Comparison of ENCODE assay signal across 39 mouse cellular contexts in genomic region chr15:80545430-80545829, GRCm38 (mm10). TPM values are rescaled to one million over a fixed set of nuclear protein-coding genes. Genes with fewer than 3 reads are reported as not detected.
"Had no signal": no experiment of that assay in that cellular context is flagged by ENCODE, and none has a peak within 500 bp of the region (broad histone marks: within the 10 kb centered on the region; RNA-seq: fewer than 3 reads in every experiment).

No protein-coding gene starts in this region.

- DNase-seq: gastrocnemius, postnatal 14 days; gastrocnemius, postnatal 36 days; heart, adult 18-20 months; heart, postnatal 10 days; kidney, adult 18-20 months; kidney, adult 8-10 months; kidney, postnatal 10 days; kidney, postnatal 25 days; kidney, postnatal 4 days; layer of hippocampus, adult 9-11 months; layer of hippocampus, postnatal 36 days; left cerebral cortex, postnatal 4 days had no signal

- H3K9ac ChIP-seq: hindbrain, embryonic 12.5 days; hindbrain, embryonic 14.5 days; intestine, embryonic 15.5 days; limb, embryonic 13.5 days; limb, embryonic 15.5 days had no signal

- H3K27me3 ChIP-seq: hindbrain, embryonic 12.5 days; intestine, embryonic 15.5 days; limb, embryonic 13.5 days; limb, embryonic 15.5 days had no signal

- H3K36me3 ChIP-seq: hindbrain, embryonic 12.5 days; intestine, embryonic 15.5 days; limb, embryonic 13.5 days; limb, embryonic 15.5 days had no signal

- ATAC-seq: forebrain, embryonic 16.5 days; hindbrain, embryonic 16.5 days; inflammation-experienced regulatory T-cells, adult 6 months; intestine, embryonic 15.5 days; intestine, postnatal 0 days had no signal

- H3K27ac ChIP-seq: hindbrain, embryonic 12.5 days; hindbrain, embryonic 14.5 days; intestine, embryonic 15.5 days; limb, embryonic 13.5 days; limb, embryonic 15.5 days had no signal

- H3K4me1 ChIP-seq: hindbrain, embryonic 12.5 days; intestine, embryonic 15.5 days; limb, embryonic 13.5 days; limb, embryonic 15.5 days had no signal

- H3K4me3 ChIP-seq: hindbrain, embryonic 12.5 days; intestine, embryonic 15.5 days; limb, embryonic 13.5 days; limb, embryonic 15.5 days had no signal

- H3K4me2 ChIP-seq: heart, embryonic 11.5 days; hindbrain, embryonic 12.5 days; hindbrain, embryonic 14.5 days; intestine, embryonic 15.5 days; limb, embryonic 13.5 days; limb, embryonic 15.5 days; liver, embryonic 11.5 days had no signal

- H3K9me3 ChIP-seq: hindbrain, embryonic 12.5 days; intestine, embryonic 15.5 days; limb, embryonic 13.5 days; limb, embryonic 15.5 days had no signal

RNA-seq across cellular contexts. Expression of gene Enthd1, which starts 19.5 kb away (rescaled TPM):
- total RNA-seq: gastrocnemius, adult 18-20 months; gastrocnemius, adult 8-10 months; gastrocnemius, postnatal 14 days; gastrocnemius, postnatal 36 days; heart, adult 18-20 months; heart, adult 8-10 months; heart, postnatal 10 days; heart, postnatal 25 days; hematopoietic stem cell, adult 5-6 weeks; layer of hippocampus, adult 18-20 months; layer of hippocampus, adult 8-10 months; layer of hippocampus, postnatal 14 days; layer of hippocampus, postnatal 36 days; left cerebral cortex, adult 18-20 months; left cerebral cortex, adult 8-10 months; left cerebral cortex, postnatal 25 days had no signal
- polyA plus RNA-seq: forebrain, embryonic 16.5 days; heart, embryonic 11.5 days; heart, embryonic 14.5 days; heart, embryonic 16.5 days; hindbrain, embryonic 12.5 days; hindbrain, embryonic 14.5 days; hindbrain, embryonic 16.5 days; intestine, embryonic 15.5 days; intestine, postnatal 0 days; kidney, embryonic 14.5 days; kidney, embryonic 16.5 days; limb, embryonic 11.5 days; limb, embryonic 13.5 days; liver, embryonic 11.5 days had no signal

RNA-seq across cellular contexts. Expression of gene Grap2, which starts 27.0 kb away (rescaled TPM):
- polyA plus RNA-seq: forebrain, embryonic 16.5 days had no signal
